Mouse (Mus musculus) lung, postnatal 0 days (tissue): ENCODE data around the gene Dpep3.
"Not testable (repeated sequence)": the region's sequence is repeated elsewhere in the genome, so short reads cannot be mapped to it uniquely, and the experiment has no call there.

ENCODE experiments used
- CTCF ChIP-seq: IDR thresholded peaks from 2 replicates; pipeline ENCODE4 v1.5.1; 2016; ENCODE audit warnings: antibody characterized with exemption, mild to moderate bottlenecking
- EP300 ChIP-seq: IDR thresholded peaks from 2 replicates; pipeline ENCODE4 v1.6.1; 2016; ENCODE audit warnings: antibody characterized with exemption, mild to moderate bottlenecking, control low read depth

DNA sequence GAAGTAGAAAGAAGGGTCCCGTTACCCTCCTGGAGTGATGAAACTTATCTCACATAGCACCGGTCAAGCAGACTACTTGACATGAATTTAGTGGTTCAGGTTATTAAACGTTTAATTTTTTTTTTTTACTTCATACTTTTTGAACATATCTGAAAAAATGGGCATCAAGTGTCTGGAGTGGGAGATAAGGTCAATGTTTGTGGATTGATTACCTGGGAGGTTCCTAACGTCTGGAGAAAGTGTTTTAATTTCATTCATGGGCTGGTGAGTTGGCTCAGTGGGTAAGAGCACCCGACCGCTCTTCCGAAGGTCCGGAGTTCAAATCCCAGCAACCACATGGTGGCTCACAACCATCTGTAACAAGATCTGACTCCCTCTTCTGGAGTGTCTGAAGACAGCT lies 33.0 kb upstream of the Dpep3 start:
- TF ChIP-seq EP300, CTCF: not testable (repeated sequence)
